Mouse (Mus musculus) yolk sac, embryonic 10.5 days (tissue): ENCODE data around the gene Pogk.
A peak's percentile ranks its signal among the peaks of the same experiment; 100 is the strongest.

Source experiments
- DNase-seq: peaks from one replicate; pipeline ENCODE4 v3.0.0-alpha.2; 2017; ENCODE audit warnings: low spot score

Pogk gene

GRCm38 (mm10) chr1:166379013-166379629 lies 30.5 kb downstream of the Pogk start, which contains the start of gene Tada1:
Tada1 (plus strand) TSS chr1:166379097.
- DNase-seq = peak; percentile 96

- DNase-seq = no peak
These were observed 31.1 kb downstream of the Pogk start for GRCm38 (mm10) chr1:166378431-166379012.

GRCm38 (mm10) chr1:166377171-166377570 lies 32.5 kb downstream of the Pogk start:
- no peak for DNase-seq

GRCm38 (mm10) chr1:166363122-166363521 lies 46.5 kb downstream of the Pogk start:
- no peak for DNase-seq

- no peak for DNase-seq
These were observed 47.0 kb downstream of the Pogk start for GRCm38 (mm10) chr1:166362659-166363058.

- DNase-seq = no peak
These were observed 47.8 kb downstream of the Pogk start for GRCm38 (mm10) chr1:166361842-166362241.

- DNase-seq = no peak
These were observed 48.8 kb downstream of the Pogk start for GRCm38 (mm10) chr1:166360896-166361295.

GRCm38 (mm10) chr1:166360157-166360855 lies 49.4 kb downstream of the Pogk start:
- peak; percentile 68 for DNase-seq

GRCm38 (mm10) chr1:166349751-166350150 lies 59.9 kb downstream of the Pogk start:
- no peak for DNase-seq

GRCm38 (mm10) chr1:166349341-166349740 lies 60.3 kb downstream of the Pogk start:
- no peak for DNase-seq

GRCm38 (mm10) chr1:166346906-166347305 lies 62.8 kb downstream of the Pogk start:
- no peak for DNase-seq

GRCm38 (mm10) chr1:166345602-166346001 lies 64.1 kb downstream of the Pogk start:
- DNase-seq = no peak

- no peak for DNase-seq
These were observed 65.2 kb downstream of the Pogk start for GRCm38 (mm10) chr1:166344300-166345077.

GRCm38 (mm10) chr1:166343586-166343985 lies 66.1 kb downstream of the Pogk start:
- DNase-seq = no peak

GRCm38 (mm10) chr1:166342539-166342938 lies 67.1 kb downstream of the Pogk start:
- no peak for DNase-seq

- no peak for DNase-seq
These were observed 67.6 kb downstream of the Pogk start for GRCm38 (mm10) chr1:166342060-166342459.

GRCm38 (mm10) chr1:166339110-166339509 lies 70.6 kb downstream of the Pogk start:
- DNase-seq = no peak
